Mouse (Mus musculus): ENCODE measurements around the gene Lmx1b.

DNA sequence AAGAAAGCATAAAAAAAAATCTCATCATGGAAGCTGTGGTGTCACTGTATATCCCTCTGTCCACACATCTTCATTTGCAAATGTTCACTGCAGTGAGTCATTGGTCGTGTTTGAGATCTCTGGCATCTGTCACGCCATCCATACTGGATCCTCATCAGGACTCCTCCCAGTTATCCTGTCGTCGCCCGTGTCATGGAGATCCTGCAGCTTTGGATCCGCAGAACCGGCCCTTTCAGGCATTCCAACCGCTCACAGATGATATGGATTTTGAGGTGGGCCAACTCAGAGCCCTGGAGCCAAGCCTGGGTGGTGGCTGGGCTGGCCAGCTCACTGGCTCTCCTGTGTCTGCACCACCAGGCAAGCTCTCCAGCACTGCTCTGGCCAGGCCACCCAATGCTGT is 84.7 kb downstream of the Lmx1b start:
- no peak for TF ChIP-seq CTCF (IDR thresholded peaks at IDR 0.05; ENCODE audit: low read depth)
- TF ChIP-seq EP300 (optimal IDR thresholded peaks at IDR 0.05), result no peak

All from stomach, postnatal 0 days (tissue).